Mouse (Mus musculus) limb, embryonic 10.5 days (tissue): Measurements from ENCODE around the gene Sly. TPM values are rescaled to one million over a fixed set of nuclear protein-coding genes. Genes with fewer than 3 reads are reported as not detected.
"Not testable (repeated sequence)": the region's sequence is repeated elsewhere in the genome, so short reads cannot be mapped to it uniquely, and the experiment has no call there.

Experiments
- DNase-seq: peaks from one replicate; pipeline ENCODE4 v3.0.0-alpha.2; 2017; ENCODE audit warnings: low spot score
- H3K27ac ChIP-seq: fragments of 300-500 bp; sonication (generic); 2 replicates; pipeline ENCODE4 v1.5.1; 2016; ENCODE audit warnings: mild to moderate bottlenecking
- H3K27me3 ChIP-seq: fragments of 300-500 bp; sonication (generic); 2 replicates; pipeline ENCODE4 v1.6.1; 2016; ENCODE audit warnings: low read depth, mild to moderate bottlenecking; ENCODE audit not compliant: poor library complexity, severe bottlenecking
- H3K36me3 ChIP-seq: fragments of 300-500 bp; sonication (generic); 2 replicates; pipeline ENCODE4 v1.6.1; 2016; ENCODE audit warnings: mild to moderate bottlenecking, moderate library complexity
- H3K4me1 ChIP-seq: fragments of 300-500 bp; sonication (generic); 2 replicates; pipeline ENCODE4 v1.6.1; 2016
- H3K4me3 ChIP-seq: fragments of 300-500 bp; sonication (generic); 2 replicates; pipeline ENCODE4 v1.5.1; 2016; ENCODE audit warnings: mild to moderate bottlenecking, moderate library complexity
- H3K9me3 ChIP-seq: fragments of 300-500 bp; sonication (generic); replicated peaks from 2 replicates; pipeline ENCODE4 v1.6.1; 2016; ENCODE audit warnings: mild to moderate bottlenecking
- WGBS: fragments of 180-500 bp; shearing (Covaris S2); methylation state at CpG from one replicate; pipeline ENCODE4 v1.1.7; 2016; 5-methylcytosine and 5-hydroxymethylcytosine counted together
- polyA plus RNA-seq: library from polyadenylated mRNA; unstranded; fragments of >200 nt; fragmentation: Nextera tagmentation; extraction: Ambion mirVana; gene quantifications from 2 replicates; pipeline ENCODE4 v1.2.1, GENCODE M21; 2016

Gene Sly
- polyA plus RNA-seq, result not detected in 2 replicates

DNA sequence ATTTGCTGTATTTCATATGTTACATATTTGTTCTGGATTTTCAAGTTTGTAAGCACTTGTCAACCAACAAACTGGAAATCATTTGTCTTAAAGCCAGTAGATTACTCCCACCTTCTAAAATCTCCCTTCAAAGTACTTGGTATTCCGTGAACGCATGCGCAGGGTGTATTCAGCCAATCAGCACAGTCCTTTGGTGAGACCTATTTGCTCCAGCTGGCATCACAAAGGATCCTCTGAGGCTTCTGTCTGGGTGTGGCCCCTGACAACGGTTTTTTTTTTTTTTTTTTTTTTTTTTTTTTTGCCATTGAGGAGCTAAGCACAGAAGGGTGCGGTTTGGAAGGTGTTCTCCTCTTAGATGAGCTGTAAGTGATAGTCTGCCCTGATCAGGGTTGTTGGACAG is at the start of gene Sly:
Gene Sly (plus strand): TSS at position 301 of the 400 bp plus-strand sequence.
- H3K4me3 ChIP-seq, H3K36me3 ChIP-seq, H3K4me1 ChIP-seq, DNase-seq, H3K27me3 ChIP-seq, H3K9me3 ChIP-seq, H3K27ac ChIP-seq: not testable (repeated sequence)
- no CpG with 5 or more reads among the region's 5 CpGs for WGBS
